Mouse (Mus musculus): ENCODE data around the gene Arhgap31.

DNA sequence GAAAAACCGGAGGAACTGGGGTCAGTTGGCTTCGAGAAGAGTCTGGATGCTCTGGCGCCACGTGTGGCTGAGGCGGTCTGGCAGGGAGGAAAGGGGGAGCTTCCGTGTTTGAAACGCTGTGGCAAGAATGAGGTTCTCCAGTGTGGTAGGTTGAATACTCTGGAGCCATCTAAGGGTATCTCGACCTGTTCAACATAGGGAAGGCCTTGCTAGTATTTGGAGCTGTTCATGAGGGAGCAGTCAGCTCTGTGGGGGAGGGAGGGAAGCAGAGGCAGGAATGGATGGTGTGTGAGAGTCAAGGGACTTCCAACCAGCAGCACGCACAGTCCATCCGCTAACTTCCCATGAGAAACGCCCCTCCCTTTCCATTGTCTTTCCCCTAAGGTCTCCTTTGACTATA is 38.2 kb downstream of the Arhgap31 start:
- TF ChIP-seq CTCF (IDR thresholded peaks at IDR 0.05; ENCODE audit: borderline replicate concordance, extremely low read depth, insufficient read depth, insufficient read length), result no peak
- TF ChIP-seq POLR2A (IDR thresholded peaks at IDR 0.05; ENCODE audit: borderline replicate concordance, extremely low read depth, insufficient read depth, insufficient read length, poor library complexity, severe bottlenecking), result no peak
